Mouse (Mus musculus): ENCODE results near the gene Clec16a. TPM values are rescaled to one million over a fixed set of nuclear protein-coding genes. Genes with fewer than 3 reads are reported as not detected.

The Clec16a gene
- 70.0 and 74.0 TPM in 2 replicates for polyA plus RNA-seq (2015; fragmentation: Nextera tagmentation; extraction: Ambion mirVana)

GRCm38 (mm10) chr16:10544995-10545622 is at the start of gene Clec16a:
Gene Clec16a (plus strand): TSS chr16:10545339.
- under 1% methylated on average over 58 of the region's 58 CpGs for WGBS
- H3K4me3 ChIP-seq (ENCODE audit: low read depth, low read length) = peak within 1 kb of the TSS; percentile 93
- H3K4me2 ChIP-seq (ENCODE audit: low read length) = peak within 1 kb of the TSS; percentile 83
- H3K27me3 ChIP-seq (ENCODE audit: control insufficient read depth, insufficient read depth, low read depth, low read length) = no peaks in the 10 kb centered on the region
- H3K9ac ChIP-seq (ENCODE audit: low read depth, low read length) = peak within 1 kb of the TSS; percentile 84
- no peaks in the 10 kb centered on the region for H3K9me3 ChIP-seq (replicated peaks; ENCODE audit: control insufficient read depth, low read length, poor library complexity, severe bottlenecking)
- ATAC-seq = peak; percentile 93
- no peaks in the 10 kb centered on the region for H3K36me3 ChIP-seq (ENCODE audit: control insufficient read depth, insufficient read depth, low read length)
- peaks cover 43% of the 10 kb centered on the region for H3K4me1 ChIP-seq (ENCODE audit: control insufficient read depth, insufficient read depth, low read length)
- peak within 1 kb of the TSS; percentile 66; the same call in 1 of the 2 replicates for H3K27ac ChIP-seq (ENCODE audit: low read length)

DNA sequence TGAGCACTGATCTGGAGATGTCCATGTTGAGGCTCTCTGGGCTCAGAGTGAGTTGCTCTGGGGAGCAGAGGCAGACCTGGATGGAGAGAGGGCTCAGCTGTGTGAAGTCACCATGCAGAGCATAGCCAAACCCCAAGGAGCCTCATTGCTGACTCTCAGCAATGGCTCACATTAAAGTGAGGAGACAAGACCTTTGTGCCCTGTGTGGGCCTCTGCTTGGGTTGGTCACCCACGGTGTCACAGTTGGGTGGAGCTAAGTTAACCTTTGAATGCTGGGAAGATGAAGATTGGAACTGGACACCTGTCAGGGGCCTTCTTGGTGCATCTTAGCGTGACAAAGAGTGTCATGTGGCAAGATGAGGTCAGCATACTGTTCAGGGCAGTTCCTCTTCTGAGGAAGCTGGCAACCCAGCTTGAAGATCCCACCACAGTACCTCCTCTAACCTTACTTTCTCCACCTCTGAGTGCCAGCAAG is 49.3 kb upstream of the Clec16a start:
- H3K4me2 ChIP-seq (ENCODE audit: low read length) = no peak overlapping the region
- no peak overlapping the region for H3K4me3 ChIP-seq (ENCODE audit: low read depth, low read length)
- no peak for ATAC-seq
- 73% methylated on average over 2 of the region's 2 CpGs for WGBS
- H3K9me3 ChIP-seq (replicated peaks; ENCODE audit: control insufficient read depth, low read length, poor library complexity, severe bottlenecking) = no peaks in the 10 kb centered on the region
- H3K36me3 ChIP-seq (ENCODE audit: control insufficient read depth, insufficient read depth, low read length) = no peaks in the 10 kb centered on the region
- no peak overlapping the region for H3K27ac ChIP-seq (ENCODE audit: low read length)
- no peak overlapping the region for H3K9ac ChIP-seq (ENCODE audit: low read depth, low read length)
- H3K27me3 ChIP-seq (ENCODE audit: control insufficient read depth, insufficient read depth, low read depth, low read length) = no peaks in the 10 kb centered on the region
- no peaks in the 10 kb centered on the region for H3K4me1 ChIP-seq (ENCODE audit: control insufficient read depth, insufficient read depth, low read length)

- 75% methylated on average over 5 of the region's 5 CpGs for WGBS
- no peak overlapping the region for H3K9ac ChIP-seq (ENCODE audit: low read depth, low read length)
- no peak overlapping the region for H3K27ac ChIP-seq (ENCODE audit: low read length)
- no peaks in the 10 kb centered on the region for H3K9me3 ChIP-seq (replicated peaks; ENCODE audit: control insufficient read depth, low read length, poor library complexity, severe bottlenecking)
- no peak overlapping the region for H3K4me3 ChIP-seq (ENCODE audit: low read depth, low read length)
- H3K36me3 ChIP-seq (ENCODE audit: control insufficient read depth, insufficient read depth, low read length) = no peaks in the 10 kb centered on the region
- no peaks in the 10 kb centered on the region for H3K4me1 ChIP-seq (ENCODE audit: control insufficient read depth, insufficient read depth, low read length)
- H3K4me2 ChIP-seq (ENCODE audit: low read length) = no peak overlapping the region
- no peak for ATAC-seq
- no peaks in the 10 kb centered on the region for H3K27me3 ChIP-seq (ENCODE audit: control insufficient read depth, insufficient read depth, low read depth, low read length)
Measured at GRCm38 (mm10) chr16:10498096-10498602, 47.0 kb upstream of the Clec16a start.

- 45% methylated on average over 1 of the region's 1 CpGs for WGBS
- Histone ChIP-seq H3K36me3 (ENCODE audit: control insufficient read depth, insufficient read depth, low read length) (no peaks in the 10 kb centered on the region), H3K4me3 (ENCODE audit: low read depth, low read length) (no peak overlapping the region), H3K9ac (ENCODE audit: low read depth, low read length) (no peak overlapping the region), H3K27ac (ENCODE audit: low read length) (no peak overlapping the region), H3K4me1 (ENCODE audit: control insufficient read depth, insufficient read depth, low read length) (no peaks in the 10 kb centered on the region), H3K9me3 (replicated peaks; ENCODE audit: control insufficient read depth, low read length, poor library complexity, severe bottlenecking) (no peaks in the 10 kb centered on the region), H3K27me3 (ENCODE audit: control insufficient read depth, insufficient read depth, low read depth, low read length) (no peaks in the 10 kb centered on the region), H3K4me2 (ENCODE audit: low read length) (no peak overlapping the region)
- ATAC-seq = no peak
Measured at GRCm38 (mm10) chr16:10499122-10499521, 46.0 kb upstream of the Clec16a start.

DNA sequence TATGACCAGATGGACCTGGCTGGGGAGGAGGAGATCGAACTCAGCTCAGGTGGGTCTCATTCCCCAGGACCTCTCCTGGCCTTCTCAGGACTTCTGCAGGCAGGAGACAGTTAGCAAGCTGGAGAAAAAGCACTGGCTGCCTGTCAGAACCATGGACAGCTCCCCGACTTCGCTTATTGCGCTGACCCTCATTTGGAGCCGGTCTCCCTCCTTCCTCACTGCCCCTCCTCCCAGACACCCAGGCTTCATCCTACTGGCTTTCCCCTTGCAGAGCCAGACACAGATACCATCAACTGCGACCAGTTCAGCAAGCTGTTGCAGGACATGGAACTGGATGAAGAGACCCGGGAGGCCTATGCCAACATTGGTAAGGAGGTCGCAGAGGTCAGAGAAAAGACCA is 43.3 kb upstream of the Clec16a start:
- 21% methylated on average over 8 of the region's 8 CpGs for WGBS
- no peak overlapping the region for H3K4me2 ChIP-seq (ENCODE audit: low read length)
- H3K9ac ChIP-seq (ENCODE audit: low read depth, low read length) = no peak overlapping the region

GRCm38 (mm10) chr16:10503058-10503457 is 42.1 kb upstream of the Clec16a start:
- WGBS = 67% methylated on average over 2 of the region's 2 CpGs
- no peak for ATAC-seq
- Histone ChIP-seq H3K9me3 (replicated peaks; ENCODE audit: control insufficient read depth, low read length, poor library complexity, severe bottlenecking) (no peaks in the 10 kb centered on the region), H3K4me2 (ENCODE audit: low read length) (no peak overlapping the region), H3K9ac (ENCODE audit: low read depth, low read length) (no peak overlapping the region), H3K27ac (ENCODE audit: low read length) (no peak overlapping the region), H3K4me1 (ENCODE audit: control insufficient read depth, insufficient read depth, low read length) (peaks cover 4% of the 10 kb centered on the region), H3K4me3 (ENCODE audit: low read depth, low read length) (no peak overlapping the region), H3K27me3 (ENCODE audit: control insufficient read depth, insufficient read depth, low read depth, low read length) (no peaks in the 10 kb centered on the region), H3K36me3 (ENCODE audit: control insufficient read depth, insufficient read depth, low read length) (no peaks in the 10 kb centered on the region)

More for the DNA sequence above, 43.3 kb upstream of the Clec16a start:
- no peak for ATAC-seq
- Histone ChIP-seq H3K36me3 (ENCODE audit: control insufficient read depth, insufficient read depth, low read length) (no peaks in the 10 kb centered on the region), H3K27me3 (ENCODE audit: control insufficient read depth, insufficient read depth, low read depth, low read length) (no peaks in the 10 kb centered on the region), H3K9me3 (replicated peaks; ENCODE audit: control insufficient read depth, low read length, poor library complexity, severe bottlenecking) (no peaks in the 10 kb centered on the region), H3K27ac (ENCODE audit: low read length) (no peak overlapping the region), H3K4me3 (ENCODE audit: low read depth, low read length) (no peak overlapping the region), H3K4me1 (ENCODE audit: control insufficient read depth, insufficient read depth, low read length) (no peaks in the 10 kb centered on the region)

DNA sequence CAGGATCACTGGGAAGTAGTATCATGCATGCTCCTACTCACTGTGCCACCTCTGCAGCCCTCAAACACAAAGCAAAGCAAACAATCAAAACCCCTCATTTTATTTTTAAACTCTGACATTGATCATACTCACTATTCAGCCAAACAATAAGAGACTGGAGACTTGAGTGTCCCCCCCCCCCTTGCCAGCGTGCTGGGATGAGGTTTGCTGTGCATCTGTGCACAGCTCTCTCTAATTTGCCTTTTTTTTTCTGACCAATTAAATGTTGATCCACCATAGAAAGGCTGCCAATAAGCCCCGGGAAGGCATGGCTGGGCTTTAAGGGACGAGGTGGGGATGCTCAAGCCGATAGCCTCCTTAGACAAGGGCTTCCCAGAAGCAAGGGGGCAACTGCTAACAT is 37.7 kb upstream of the Clec16a start:
- Histone ChIP-seq H3K4me2 (ENCODE audit: low read length) (no peak overlapping the region), H3K9me3 (replicated peaks; ENCODE audit: control insufficient read depth, low read length, poor library complexity, severe bottlenecking) (no peaks in the 10 kb centered on the region), H3K4me1 (ENCODE audit: control insufficient read depth, insufficient read depth, low read length) (peaks cover 4% of the 10 kb centered on the region), H3K9ac (ENCODE audit: low read depth, low read length) (no peak overlapping the region), H3K27ac (ENCODE audit: low read length) (no peak overlapping the region), H3K27me3 (ENCODE audit: control insufficient read depth, insufficient read depth, low read depth, low read length) (no peaks in the 10 kb centered on the region), H3K36me3 (ENCODE audit: control insufficient read depth, insufficient read depth, low read length) (no peaks in the 10 kb centered on the region), H3K4me3 (ENCODE audit: low read depth, low read length) (no peak overlapping the region)
- WGBS = 32% methylated on average over 4 of the region's 4 CpGs
- ATAC-seq = no peak

GRCm38 (mm10) chr16:10508691-10509090 is 36.4 kb upstream of the Clec16a start:
- no peak overlapping the region for H3K4me2 ChIP-seq (ENCODE audit: low read length)
- peaks cover 4% of the 10 kb centered on the region for H3K4me1 ChIP-seq (ENCODE audit: control insufficient read depth, insufficient read depth, low read length)
- H3K36me3 ChIP-seq (ENCODE audit: control insufficient read depth, insufficient read depth, low read length) = no peaks in the 10 kb centered on the region
- no peak overlapping the region for H3K27ac ChIP-seq (ENCODE audit: low read length)
- no peaks in the 10 kb centered on the region for H3K9me3 ChIP-seq (replicated peaks; ENCODE audit: control insufficient read depth, low read length, poor library complexity, severe bottlenecking)
- no peak for ATAC-seq
- H3K9ac ChIP-seq (ENCODE audit: low read depth, low read length) = no peak overlapping the region
- no peaks in the 10 kb centered on the region for H3K27me3 ChIP-seq (ENCODE audit: control insufficient read depth, insufficient read depth, low read depth, low read length)
- no peak overlapping the region for H3K4me3 ChIP-seq (ENCODE audit: low read depth, low read length)
- WGBS = 71% methylated on average over 6 of the region's 6 CpGs

DNA sequence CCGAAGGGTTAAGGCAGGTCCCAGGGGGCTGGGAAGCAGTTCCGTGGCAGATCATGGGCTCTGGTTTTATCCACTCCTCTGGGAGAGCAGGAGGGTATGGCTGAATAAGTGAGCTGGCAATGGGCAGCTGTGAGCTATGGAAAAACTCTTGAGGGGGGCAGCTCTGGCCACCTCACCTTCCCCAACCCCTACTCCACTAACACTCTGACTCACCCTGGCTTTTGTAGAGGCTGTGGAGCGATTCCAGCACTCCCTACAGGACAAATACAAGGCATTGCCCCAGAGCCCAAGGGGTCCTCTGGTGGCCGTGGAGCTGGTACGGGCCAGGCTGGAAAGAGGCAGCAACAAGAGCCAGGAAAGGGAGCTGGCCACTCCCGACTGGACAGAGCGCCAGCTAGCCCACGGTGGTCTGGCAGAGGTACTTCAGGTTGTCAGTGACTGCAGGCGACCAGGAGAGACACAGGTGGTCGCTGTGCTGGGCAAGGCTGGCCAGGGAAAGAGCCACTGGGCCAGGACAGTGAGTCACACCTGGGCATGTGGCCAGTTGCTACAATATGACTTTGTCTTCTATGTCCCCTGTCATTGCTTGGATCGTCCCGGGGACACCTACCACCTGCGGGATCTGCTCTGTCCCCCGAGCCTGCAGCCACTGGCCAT is 34.5 kb upstream of the Clec16a start:
- H3K4me3 ChIP-seq (ENCODE audit: low read depth, low read length) = no peak overlapping the region
- WGBS = 60% methylated on average over 14 of the region's 14 CpGs
- H3K9ac ChIP-seq (ENCODE audit: low read depth, low read length) = no peak overlapping the region
- no peak overlapping the region for H3K4me2 ChIP-seq (ENCODE audit: low read length)
- H3K27ac ChIP-seq (ENCODE audit: low read length) = no peak overlapping the region
- peaks cover 4% of the 10 kb centered on the region for H3K4me1 ChIP-seq (ENCODE audit: control insufficient read depth, insufficient read depth, low read length)
- no peak for ATAC-seq
- no peaks in the 10 kb centered on the region for H3K9me3 ChIP-seq (replicated peaks; ENCODE audit: control insufficient read depth, low read length, poor library complexity, severe bottlenecking)
- no peaks in the 10 kb centered on the region for H3K36me3 ChIP-seq (ENCODE audit: control insufficient read depth, insufficient read depth, low read length)
- no peaks in the 10 kb centered on the region for H3K27me3 ChIP-seq (ENCODE audit: control insufficient read depth, insufficient read depth, low read depth, low read length)
